Mouse (Mus musculus): ENCODE measurements around the gene Srgap1. TPM values are rescaled to one million over a fixed set of nuclear protein-coding genes. Genes with fewer than 3 reads are reported as not detected.

The Srgap1 gene
- total RNA-seq, 2 experiments from 2014 or later, result 11.9 to 13.2 TPM

DNA sequence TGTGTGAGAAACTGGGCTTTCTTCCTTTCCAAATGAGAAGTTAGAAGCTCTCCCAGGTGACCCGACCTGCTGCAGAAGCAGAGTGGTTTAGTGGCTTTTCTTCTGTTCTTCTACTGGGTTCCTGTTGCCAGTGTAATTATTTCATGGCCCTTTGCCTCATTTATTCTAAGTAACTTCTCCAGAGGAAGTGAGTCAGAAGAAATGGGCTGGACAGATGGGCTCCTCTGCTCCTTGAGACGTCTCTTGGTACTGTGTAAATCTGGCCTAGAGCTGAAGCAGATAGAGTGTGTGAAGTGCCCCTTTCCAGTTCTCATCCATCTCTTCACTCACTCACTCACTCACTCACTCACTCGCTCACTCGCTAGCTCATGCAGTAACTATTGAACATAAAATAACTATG lies 290.4 kb downstream of the Srgap1 start:
- no peak for DNase-seq

GRCm38 (mm10) chr10:121755822-121756221 lies 291.3 kb downstream of the Srgap1 start:
- DNase-seq, result no peak

DNA sequence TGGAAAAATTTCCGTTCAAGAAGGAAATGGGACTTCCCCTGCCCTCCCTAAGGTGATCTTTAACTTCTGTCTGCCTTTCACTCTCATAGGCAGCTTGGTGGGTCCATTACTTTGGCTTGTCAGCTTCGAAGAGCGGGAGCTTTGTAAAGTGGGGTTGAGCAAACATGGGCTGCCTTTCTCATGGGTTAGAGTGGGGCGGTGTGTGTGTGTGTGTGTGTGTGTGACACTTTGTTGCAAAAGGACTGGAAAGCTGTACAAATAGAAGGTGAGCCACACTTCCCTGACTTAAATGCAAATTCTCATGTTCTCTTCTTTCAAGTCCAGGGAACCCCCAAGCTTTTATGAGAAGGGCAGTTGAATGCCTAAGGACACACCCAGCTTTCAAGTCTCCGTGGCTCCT lies 292.9 kb downstream of the Srgap1 start:
- DNase-seq, result no peak

- DNase-seq, result no peak
Observed at GRCm38 (mm10) chr10:121750175-121750574, 296.9 kb downstream of the Srgap1 start.

DNA sequence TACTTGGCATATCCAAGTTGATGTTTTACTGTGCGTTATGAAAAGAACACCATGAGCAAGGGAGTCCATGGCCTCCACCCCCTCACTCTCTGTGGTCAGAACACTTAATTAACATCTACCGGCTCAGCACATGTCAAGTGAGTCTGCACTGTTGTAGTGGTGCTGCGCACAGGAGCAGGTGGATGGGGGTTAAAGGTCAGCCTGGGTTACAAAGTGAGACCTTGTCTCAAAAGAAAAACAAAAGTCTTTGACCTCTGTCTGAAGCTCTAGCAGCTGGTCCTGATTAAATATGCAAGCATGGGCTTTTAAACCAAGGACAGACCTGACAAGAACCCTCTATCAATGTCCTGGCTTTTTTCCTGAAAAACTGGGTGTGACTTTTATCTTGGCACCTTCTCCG lies 304.8 kb downstream of the Srgap1 start:
- no peak for DNase-seq

DNA sequence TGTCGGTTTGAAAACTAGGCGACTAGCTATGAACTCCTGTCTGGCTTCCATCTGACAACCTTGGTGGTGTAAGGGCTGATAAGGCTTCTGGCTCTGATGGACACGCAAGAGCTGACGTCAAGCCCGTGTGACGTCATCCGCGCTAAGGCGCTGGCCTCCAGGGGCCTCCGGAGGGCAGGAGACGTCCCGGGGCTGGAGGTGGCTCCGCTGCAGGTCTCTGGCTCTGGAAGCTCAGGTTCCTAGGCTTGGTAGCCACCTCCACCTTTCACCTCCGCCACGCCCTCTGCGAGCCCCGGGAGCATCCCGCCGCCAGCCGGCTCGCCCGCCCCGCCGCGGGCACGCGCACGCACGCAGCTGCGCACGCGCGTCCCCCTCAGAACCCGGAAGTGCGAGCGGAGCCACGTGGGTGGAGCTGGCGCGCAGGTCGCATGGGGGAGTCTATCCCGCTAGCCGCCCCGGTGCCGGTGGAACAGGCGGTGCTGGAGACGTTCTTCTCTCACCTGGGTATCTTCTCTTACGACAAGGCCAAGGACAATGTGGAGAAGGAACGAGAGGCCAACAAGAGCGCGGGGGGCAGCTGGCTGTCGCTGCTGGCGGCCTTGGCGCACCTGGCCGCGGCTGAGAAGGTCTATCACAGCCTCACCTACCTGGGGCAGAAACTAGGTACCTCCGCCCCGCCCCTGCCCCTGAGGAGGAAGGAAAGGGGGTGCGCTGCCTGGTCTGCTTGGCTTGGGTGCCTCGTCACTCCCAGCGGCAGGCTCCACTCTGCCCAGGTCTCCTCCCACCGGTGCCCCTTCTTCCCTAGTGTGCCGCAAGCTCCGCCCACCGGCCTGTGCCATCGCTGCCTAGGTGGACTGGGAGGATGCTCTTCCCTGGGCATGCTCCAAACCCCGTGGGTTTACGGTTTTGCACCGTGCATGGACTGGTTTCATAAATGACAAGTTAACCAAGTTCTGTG lies 307.3 kb downstream of the Srgap1 start, which contains the start of gene BC048403:
Gene BC048403 (plus strand): TSS at position 390 of the 958 bp plus-strand sequence.
- peak; percentile 89 for DNase-seq

- DNase-seq, result no peak
Observed at GRCm38 (mm10) chr10:121737256-121737655, 309.9 kb downstream of the Srgap1 start.

- DNase-seq, result no peak
Observed at GRCm38 (mm10) chr10:121732542-121732941, 314.6 kb downstream of the Srgap1 start.

GRCm38 (mm10) chr10:121731048-121731725 lies 315.9 kb downstream of the Srgap1 start:
- no peak for DNase-seq

Other genes starting within 250 kb of the Srgap1 start
- 10 to 100 TPM; 45.0 to 47.3 TPM for gene Rxylt1, start 50.1 kb upstream of the Srgap1 start, total RNA-seq (2021)

Measured in heart, postnatal 4 days (tissue).